Mouse (Mus musculus): Measurements from ENCODE around the gene Gm20388. TPM values are rescaled to one million over a fixed set of nuclear protein-coding genes. Genes with fewer than 3 reads are reported as not detected.

The Gm20388 gene
- total RNA-seq, 2 experiments from 2014 or later = 2.2 to 7.6 TPM

DNA sequence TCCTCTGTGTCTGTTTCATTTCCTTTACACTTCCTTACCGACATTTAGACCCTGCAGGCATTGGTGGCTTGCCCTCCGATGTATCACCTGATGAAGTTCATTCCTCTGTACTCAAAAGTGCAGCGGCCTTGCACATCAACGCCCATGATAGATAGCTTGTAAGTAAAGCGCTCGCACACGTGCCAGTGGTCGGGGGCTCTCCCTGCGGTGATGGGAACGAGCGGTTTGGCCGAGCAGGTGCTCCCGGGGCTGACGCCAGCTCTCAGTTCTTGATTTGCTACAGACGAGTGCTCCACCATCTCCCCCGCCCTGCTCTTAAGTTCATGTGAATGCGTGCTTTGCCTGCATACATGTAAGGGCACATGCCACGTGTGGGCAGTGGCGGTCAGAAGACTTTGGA, 37.0 kb downstream of the Gm20388 start:
- H3K27ac ChIP-seq = no peak overlapping the region
- no peak for DNase-seq (ENCODE audit: low spot score in 2 of 2)
- no peak for TF ChIP-seq CTCF (conservative IDR thresholded peaks at IDR 0.05)
- H3K4me3 ChIP-seq = no peak overlapping the region

DNA sequence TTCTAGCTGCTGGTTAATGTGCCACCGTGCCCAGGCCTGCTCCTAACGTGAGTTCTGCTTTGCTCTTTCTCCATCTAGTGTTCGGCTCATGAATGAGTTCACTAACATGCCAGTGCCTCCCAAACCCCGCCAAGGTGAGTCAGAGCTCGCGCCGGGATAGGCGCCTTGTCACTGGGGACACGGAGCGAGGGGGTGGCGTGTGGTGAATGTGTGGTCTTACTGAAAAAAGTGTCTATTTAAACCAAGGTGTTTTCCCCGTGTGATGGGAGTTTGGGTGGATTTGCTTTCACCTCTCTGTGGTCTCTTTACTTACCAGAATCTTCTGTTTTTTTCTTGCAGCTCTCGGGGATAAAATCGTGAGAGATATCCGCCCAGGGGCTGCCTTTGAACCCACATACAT, 37.7 kb downstream of the Gm20388 start:
- Histone ChIP-seq H3K4me3 (no peak overlapping the region), H3K27ac (no peak overlapping the region)
- DNase-seq (ENCODE audit: low spot score in 2 of 2) = peak in 1 of 2 experiments; percentile 31
- peak; percentile 43 for TF ChIP-seq CTCF (conservative IDR thresholded peaks at IDR 0.05)

- no peak for DNase-seq (ENCODE audit: low spot score in 2 of 2)
- TF ChIP-seq CTCF (conservative IDR thresholded peaks at IDR 0.05) = no peak
- Histone ChIP-seq H3K4me3 (no peak overlapping the region), H3K27ac (peak overlapping the region; percentile 57)
Observed at GRCm38 (mm10) chr8:119952282-119952681, 41.6 kb downstream of the Gm20388 start.

DNA sequence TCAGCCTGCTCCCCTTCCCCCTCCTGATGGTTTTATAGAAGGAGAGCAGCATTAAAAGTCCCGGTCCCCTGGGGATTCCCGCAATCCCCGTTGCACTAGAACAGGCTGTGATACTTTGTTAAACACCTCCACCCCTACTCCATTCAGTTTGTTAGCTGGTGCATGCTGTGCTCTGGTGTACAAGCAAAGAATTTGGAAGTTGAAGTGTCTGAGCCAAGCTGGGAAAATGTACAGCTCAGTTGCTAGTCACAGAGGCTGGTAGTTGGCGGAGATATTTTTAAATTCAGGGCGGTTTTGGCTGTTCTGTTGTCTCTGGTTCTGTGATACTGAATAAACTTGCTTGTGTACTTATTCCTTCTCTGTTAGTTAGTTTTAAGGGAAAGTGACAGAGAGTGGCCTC, 42.1 kb downstream of the Gm20388 start:
- peak; percentile 51 to 77 for DNase-seq (ENCODE audit: low spot score in 2 of 2)
- no peak overlapping the region for H3K4me3 ChIP-seq
- no peak for TF ChIP-seq CTCF (conservative IDR thresholded peaks at IDR 0.05)
- peak overlapping the region; percentile 57 for H3K27ac ChIP-seq

- no peak for TF ChIP-seq CTCF (conservative IDR thresholded peaks at IDR 0.05)
- Histone ChIP-seq H3K4me3 (no peak overlapping the region), H3K27ac (peak overlapping the region; percentile 47; the same call in 1 of the 2 replicates)
- peak in 1 of 2 experiments; percentile 24 for DNase-seq (ENCODE audit: low spot score in 2 of 2)
Observed at GRCm38 (mm10) chr8:119955333-119955732, 44.7 kb downstream of the Gm20388 start.

DNA sequence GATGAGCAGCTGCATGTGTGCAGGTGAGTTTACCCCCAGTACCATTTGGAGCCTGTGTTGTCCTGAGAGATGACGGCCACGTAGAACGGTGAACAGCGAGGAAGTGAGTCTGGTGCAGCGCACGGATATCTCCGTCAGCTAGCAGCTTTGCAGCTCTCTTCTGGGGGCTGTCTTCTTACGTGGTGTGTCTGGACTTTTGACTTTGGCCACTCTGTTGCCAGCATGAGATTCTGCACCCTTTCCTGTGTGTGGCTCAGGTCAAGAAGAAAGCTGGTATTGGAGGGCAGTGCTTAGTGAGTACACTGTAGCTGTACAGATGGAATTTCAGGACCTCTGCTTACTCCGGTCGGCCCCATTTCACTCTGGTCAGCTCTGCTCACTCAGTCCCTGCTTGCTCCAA, 47.4 kb downstream of the Gm20388 start:
- DNase-seq (ENCODE audit: low spot score in 2 of 2) = no peak
- no peak overlapping the region for H3K4me3 ChIP-seq
- TF ChIP-seq CTCF (conservative IDR thresholded peaks at IDR 0.05) = no peak
- no peak overlapping the region for H3K27ac ChIP-seq

DNA sequence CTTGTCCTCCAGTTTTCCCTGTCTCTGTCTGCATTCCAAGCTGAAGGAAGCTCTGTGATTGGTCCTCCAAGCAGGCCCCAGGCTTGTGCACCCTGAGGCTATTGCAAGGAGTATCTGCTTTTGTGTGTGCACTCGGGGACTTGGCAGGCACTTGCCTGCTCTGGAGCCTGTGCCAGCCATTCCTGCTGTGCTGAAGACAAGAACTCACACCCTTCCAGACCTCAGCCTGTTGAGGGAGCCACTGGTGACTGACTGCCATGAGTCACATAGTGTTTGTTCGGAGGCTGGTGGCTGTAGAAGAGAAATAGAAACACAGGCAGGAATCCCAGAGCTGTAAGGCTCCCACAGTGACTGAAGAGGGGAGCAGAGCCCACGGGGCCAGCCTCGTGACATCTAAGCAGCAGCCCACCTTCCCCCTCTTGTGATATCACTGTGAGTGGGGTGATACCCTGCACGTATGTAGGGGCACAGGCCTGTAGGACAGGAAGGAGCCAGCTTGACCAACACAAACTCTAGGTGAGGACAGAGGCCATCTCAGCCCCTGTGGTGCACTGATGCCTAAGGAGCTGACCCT, 50.0 kb downstream of the Gm20388 start:
- H3K27ac ChIP-seq = peak overlapping the region; percentile 52
- peak; percentile 40 for TF ChIP-seq CTCF (conservative IDR thresholded peaks at IDR 0.05)

GRCm38 (mm10) chr8:119964859-119965258, 54.2 kb downstream of the Gm20388 start:
- no peak for DNase-seq (ENCODE audit: low spot score in 2 of 2)
- TF ChIP-seq CTCF (conservative IDR thresholded peaks at IDR 0.05) = no peak
- H3K4me3 ChIP-seq = no peak overlapping the region
- H3K27ac ChIP-seq = no peak overlapping the region

More for the DNA sequence above, 50.0 kb downstream of the Gm20388 start:
- peak; percentile 47 to 55 for DNase-seq (ENCODE audit: low spot score in 2 of 2)
- H3K4me3 ChIP-seq = no peak overlapping the region

DNA sequence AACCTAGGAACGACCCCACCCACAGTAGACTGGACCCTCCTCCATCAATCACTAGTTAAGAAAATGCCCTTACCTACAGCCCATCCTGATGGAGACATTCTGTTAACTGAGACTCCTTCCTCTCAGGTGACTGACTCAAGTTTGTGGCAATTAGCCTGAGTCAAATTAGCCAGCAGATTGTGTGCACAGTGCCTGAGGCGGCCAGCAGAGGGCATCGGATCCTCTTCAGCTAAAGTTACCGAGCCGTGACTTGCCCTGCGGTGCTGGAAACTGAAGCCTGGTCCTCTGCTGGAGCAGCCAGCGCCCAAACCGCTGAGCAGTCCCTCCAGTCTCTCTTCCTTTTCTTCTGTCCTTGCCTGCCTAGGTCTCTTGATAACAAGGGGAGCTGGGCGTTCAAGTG, 56.8 kb downstream of the Gm20388 start:
- Histone ChIP-seq H3K4me3 (no peak overlapping the region), H3K27ac (no peak overlapping the region)
- no peak for DNase-seq (ENCODE audit: low spot score in 2 of 2)
- TF ChIP-seq CTCF (conservative IDR thresholded peaks at IDR 0.05) = peak; percentile 55

DNA sequence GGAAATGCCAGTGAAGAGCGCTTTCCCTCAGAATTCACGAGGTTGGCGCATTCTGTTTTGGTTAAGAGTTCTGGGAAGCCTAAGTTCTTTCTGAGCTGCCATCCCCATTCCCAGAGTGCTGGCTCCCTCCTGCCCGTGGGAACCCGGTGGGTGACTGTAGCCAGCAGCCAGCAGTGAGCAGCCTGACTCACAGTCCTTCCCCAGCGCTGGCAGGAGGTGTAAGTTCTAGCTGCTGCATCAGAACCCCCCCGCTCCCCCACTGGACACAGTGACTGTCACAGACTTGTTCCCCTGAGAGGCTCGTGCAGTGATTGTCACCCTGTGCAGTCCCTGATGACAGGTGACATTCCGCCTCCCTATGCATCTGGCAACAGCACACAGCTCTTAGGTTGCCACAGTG, 59.5 kb downstream of the Gm20388 start:
- TF ChIP-seq CTCF (conservative IDR thresholded peaks at IDR 0.05) = no peak
- peak in 1 of 2 experiments; percentile 26 for DNase-seq (ENCODE audit: low spot score in 2 of 2)
- Histone ChIP-seq H3K27ac (no peak overlapping the region), H3K4me3 (no peak overlapping the region)

- Histone ChIP-seq H3K4me3 (no peak overlapping the region), H3K27ac (no peak overlapping the region)
- no peak for DNase-seq (ENCODE audit: low spot score in 2 of 2)
- no peak for TF ChIP-seq CTCF (conservative IDR thresholded peaks at IDR 0.05)
Observed at GRCm38 (mm10) chr8:119972558-119972957, 61.9 kb downstream of the Gm20388 start.

DNA sequence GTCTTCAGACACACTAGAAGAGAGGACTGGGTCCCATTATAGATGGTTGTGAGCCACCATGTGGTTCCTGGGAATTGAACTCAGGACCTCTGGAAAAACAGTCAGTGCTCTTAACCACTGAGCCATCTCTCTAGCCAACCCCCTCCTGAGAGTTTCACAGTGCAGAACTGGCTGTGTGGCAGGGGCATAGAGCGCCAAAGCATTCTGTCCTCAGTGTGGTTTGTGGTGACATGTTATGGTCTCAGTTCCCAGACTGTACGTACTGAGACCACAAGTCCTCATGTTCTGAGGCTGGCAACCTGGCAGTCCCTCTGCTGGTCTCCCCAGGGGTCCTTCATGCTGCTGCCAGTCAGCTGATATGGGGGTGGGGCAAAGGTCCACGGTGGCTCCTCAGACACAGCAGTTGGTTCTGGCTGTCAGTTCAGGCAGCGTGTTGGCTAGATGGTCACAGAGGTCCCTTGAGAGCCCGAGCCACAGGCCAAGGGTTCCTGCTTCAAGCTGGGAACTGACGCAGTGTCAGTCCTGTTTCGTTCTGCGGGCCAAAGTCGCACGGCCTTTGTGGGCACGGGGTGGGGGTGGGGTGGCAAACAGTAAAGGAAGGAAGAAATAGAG, 68.2 kb downstream of the Gm20388 start:
- Histone ChIP-seq H3K27ac (no peak overlapping the region), H3K4me3 (no peak overlapping the region)
- no peak for TF ChIP-seq CTCF (conservative IDR thresholded peaks at IDR 0.05)
- DNase-seq (ENCODE audit: low spot score in 2 of 2) = no peak

DNA sequence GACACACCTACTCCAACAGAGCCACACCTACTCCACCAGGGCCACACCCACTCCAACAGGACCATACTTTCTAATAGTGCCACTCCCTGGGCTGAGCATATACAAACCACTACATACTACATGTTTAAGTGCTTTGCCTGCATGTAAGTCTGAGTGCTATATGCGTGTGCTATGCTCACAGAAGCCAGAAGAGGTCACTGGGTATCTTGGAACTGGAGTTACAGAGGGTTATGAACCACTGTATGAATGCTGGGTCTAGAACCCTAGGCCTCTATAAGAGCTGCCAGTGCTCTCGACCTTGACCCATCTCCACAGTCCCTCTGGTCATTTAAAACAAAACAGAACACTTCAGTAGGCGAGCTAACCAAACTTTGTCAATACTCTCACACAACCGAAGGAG, 70.6 kb downstream of the Gm20388 start:
- Histone ChIP-seq H3K4me3 (no peak overlapping the region), H3K27ac (no peak overlapping the region)
- peak; percentile 52 for TF ChIP-seq CTCF (conservative IDR thresholded peaks at IDR 0.05)
- DNase-seq (ENCODE audit: low spot score in 2 of 2) = no peak

GRCm38 (mm10) chr8:119984085-119984484, 73.4 kb downstream of the Gm20388 start:
- Histone ChIP-seq H3K27ac (no peak overlapping the region), H3K4me3 (no peak overlapping the region)
- TF ChIP-seq CTCF (conservative IDR thresholded peaks at IDR 0.05) = peak; percentile 59
- DNase-seq (ENCODE audit: low spot score in 2 of 2) = no peak
